Mouse (Mus musculus) G1E (cell line): Measurements from ENCODE around the gene Nectin2. TPM values are rescaled to one million over a fixed set of nuclear protein-coding genes. Genes with fewer than 3 reads are reported as not detected.
"Not testable (repeated sequence)": the region's sequence is repeated elsewhere in the genome, so short reads cannot be mapped to it uniquely, and the experiment has no call there.

Experiments
- ATAC-seq: 2 replicates; pipeline ENCODE4 v1.8.0; 2016; ENCODE audit warnings: mild to moderate bottlenecking; ENCODE audit not compliant: insufficient number of reproducible peaks, poor library complexity, low FRiP score, severe bottlenecking; ENCODE audit errors: extremely low read depth
- DNase-seq: peaks from one replicate; pipeline ENCODE4 v3.0.0; 2012; ENCODE audit warnings: low spot score
- H3K27me3 ChIP-seq: 2 replicates; pipeline ENCODE4 v1.6.1; 2012; ENCODE audit warnings: mild to moderate bottlenecking, low read length, inconsistent platforms; ENCODE audit not compliant: insufficient read depth
- H3K36me3 ChIP-seq: replicated peaks from 2 replicates; pipeline ENCODE3; 2012; ENCODE audit warnings: mild to moderate bottlenecking, inconsistent platforms
- H3K4me1 ChIP-seq: 2 replicates; pipeline ENCODE4 v1.6.1; 2012; ENCODE audit warnings: low read depth, low read length, inconsistent platforms, mixed read lengths; ENCODE audit not compliant: insufficient read depth
- H3K4me3 ChIP-seq: 2 replicates; pipeline ENCODE4 v1.5.1; 2012; ENCODE audit warnings: low read depth, mild to moderate bottlenecking, inconsistent platforms, low read length, moderate library complexity, mixed read lengths
- H3K9me3 ChIP-seq: replicated peaks from 2 replicates; pipeline ENCODE4 v1.6.1; 2012; ENCODE audit warnings: inconsistent platforms
- CTCF ChIP-seq: IDR thresholded peaks from 2 replicates; pipeline ENCODE4 v1.5.1; 2012; ENCODE audit warnings: low read depth, low read length, inconsistent platforms, mixed read lengths
- GATA1 ChIP-seq: IDR thresholded peaks from 2 replicates; pipeline ENCODE4 v1.6.1; 2012; ENCODE audit warnings: borderline replicate concordance, low read length, inconsistent platforms, mixed read lengths
- GATA2 ChIP-seq: IDR thresholded peaks from 2 replicates; pipeline ENCODE4 v1.6.1; 2012; ENCODE audit warnings: low read depth, low read length, inconsistent platforms, borderline replicate concordance
- POLR2AphosphoS5 ChIP-seq: IDR thresholded peaks from 2 replicates; pipeline ENCODE4 v1.6.1; 2012; ENCODE audit warnings: low read depth, low read length, inconsistent platforms; ENCODE audit not compliant: insufficient replicate concordance
- TAL1 ChIP-seq: conservative IDR thresholded peaks from 2 replicates; pipeline ENCODE4 v1.6.1; 2012; ENCODE audit warnings: low read depth, low read length, inconsistent platforms, mixed read lengths
- polyA plus RNA-seq: library from polyadenylated mRNA; stranded (reverse); fragments of >175 nt; gene quantifications from 2 replicates; pipeline ENCODE4 v1.2.3, GENCODE M21; 2012
- total RNA-seq, 2 experiments: library from RNA; stranded (forward) in 1 of 2; stranded (reverse) in 1 of 2; fragments of 200-1000 nt in 1 of 2; fragments of >200 nt in 1 of 2; fragmentation: Nextera tagmentation in 1 of 2; gene quantifications; 2 replicates each; pipeline ENCODE4 v1.2.3; 2014 to 2017

Gene Nectin2
- total and polyA plus RNA-seq, 3 experiments = 9.7 to 34.9 (median 17.2) TPM

DNA sequence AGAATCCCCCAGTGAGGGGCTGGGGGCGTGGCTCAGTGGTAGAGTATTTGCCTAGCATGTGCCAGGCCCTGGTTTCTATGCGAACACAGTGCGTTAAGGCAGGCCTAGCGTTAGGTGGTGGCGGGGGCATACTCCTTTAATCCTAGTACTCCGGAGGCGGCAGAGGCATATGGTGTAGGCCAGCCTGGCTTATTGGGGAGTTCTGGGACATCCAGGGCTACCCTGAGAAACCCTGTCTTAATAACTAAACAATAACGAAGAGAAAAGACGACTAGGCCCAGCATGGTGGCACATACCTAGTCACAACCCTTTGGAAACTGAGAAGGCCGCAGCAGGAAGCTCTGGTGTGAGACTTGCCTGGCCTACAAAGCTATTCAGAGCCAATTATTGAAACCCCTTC is 62.2 kb downstream of the Nectin2 start:
- ATAC-seq = no peak

DNA sequence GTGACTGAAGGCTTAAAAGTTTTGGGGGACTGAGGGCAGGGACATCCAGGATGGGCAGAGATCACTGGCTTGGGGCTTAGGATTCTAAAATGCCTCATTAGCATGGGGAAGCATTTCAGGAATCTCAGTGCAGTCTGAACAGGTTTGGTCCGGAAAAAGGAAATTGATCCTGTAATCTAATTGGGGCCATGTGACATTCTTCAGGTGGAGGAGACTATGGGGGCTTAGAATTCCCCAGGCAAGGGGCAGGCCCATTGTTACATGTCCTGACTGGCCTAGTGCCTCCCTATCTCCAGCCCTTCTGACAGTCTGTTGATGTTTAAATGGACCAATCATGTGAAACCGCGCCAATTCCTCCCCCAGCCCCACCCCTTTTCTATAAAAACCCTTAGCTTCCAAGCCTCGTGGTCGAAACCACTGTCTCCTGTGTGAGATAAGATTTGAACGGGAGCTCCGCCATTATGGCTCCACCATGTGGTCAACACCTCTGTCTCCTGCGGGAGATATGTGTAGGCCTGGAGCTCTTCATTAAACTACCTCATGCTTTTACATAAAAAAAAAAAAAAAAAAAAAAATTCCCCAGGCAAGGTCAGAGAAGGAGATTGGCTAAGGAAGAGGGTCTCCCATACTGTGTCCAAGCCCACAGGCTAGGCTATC is 63.2 kb downstream of the Nectin2 start:
- H3K9me3 ChIP-seq, H3K27me3 ChIP-seq, ATAC-seq, DNase-seq, H3K4me3 ChIP-seq, H3K36me3 ChIP-seq: not testable (repeated sequence)
- H3K4me1 ChIP-seq = peaks cover 32% of the 10 kb centered on the region

More for the DNA sequence above, 62.2 kb downstream of the Nectin2 start:
- Histone ChIP-seq H3K4me3 (no peak overlapping the region), H3K4me1 (peaks cover 43% of the 10 kb centered on the region), H3K27me3 (peaks cover 5% of the 10 kb centered on the region; the same call in 1 of the 2 replicates), H3K36me3 (no peaks in the 10 kb centered on the region), H3K9me3 (no peaks in the 10 kb centered on the region)
- DNase-seq = no peak
- TF ChIP-seq POLR2AphosphoS5 (no peak), TAL1 (no peak), GATA1 (no peak), GATA2 (no peak), CTCF (no peak)

- Histone ChIP-seq H3K36me3 (no peaks in the 10 kb centered on the region), H3K4me1 (peaks cover 28% of the 10 kb centered on the region), H3K9me3 (no peaks in the 10 kb centered on the region), H3K27me3 (peaks cover 5% of the 10 kb centered on the region; the same call in 1 of the 2 replicates), H3K4me3 (no peak overlapping the region)
- DNase-seq (no peak), ATAC-seq (no peak)
- TF ChIP-seq TAL1 (no peak), GATA1 (no peak), POLR2AphosphoS5 (no peak), GATA2 (no peak), CTCF (no peak)
Observed at GRCm38 (mm10) chr7:19686521-19686920, 63.8 kb downstream of the Nectin2 start.

DNA sequence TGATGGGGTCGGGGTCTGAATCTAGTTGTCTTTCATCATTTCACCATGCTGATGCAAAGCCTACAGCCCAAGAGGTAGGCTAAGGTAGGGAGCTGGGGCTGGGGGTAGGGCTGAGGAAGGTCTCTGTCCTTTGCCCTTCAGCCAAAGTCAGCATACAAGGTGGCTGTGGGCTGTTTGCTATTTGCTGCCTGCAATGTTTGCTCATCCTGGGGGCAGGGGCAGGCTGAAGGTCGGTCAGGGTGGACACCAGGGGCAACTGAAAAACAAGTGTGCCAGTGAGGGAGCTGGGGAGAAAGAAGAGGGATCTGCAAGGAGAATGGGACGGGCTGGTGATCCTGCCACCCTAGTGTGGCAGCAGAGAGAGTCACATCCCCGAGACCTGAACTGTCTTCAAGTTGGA is 64.9 kb downstream of the Nectin2 start:
- TF ChIP-seq POLR2AphosphoS5 = no peak
- TF ChIP-seq GATA1 = no peak
- Histone ChIP-seq H3K36me3 (no peaks in the 10 kb centered on the region), H3K27me3 (peaks cover 5% of the 10 kb centered on the region; the same call in 1 of the 2 replicates), H3K9me3 (no peaks in the 10 kb centered on the region), H3K4me1 (peaks cover 23% of the 10 kb centered on the region), H3K4me3 (no peak overlapping the region)
- no peak for DNase-seq
- no peak for ATAC-seq

- H3K36me3 ChIP-seq = no peaks in the 10 kb centered on the region
- no peak for ATAC-seq
- no peak overlapping the region for H3K4me3 ChIP-seq
- H3K27me3 ChIP-seq = peaks cover 5% of the 10 kb centered on the region; the same call in 1 of the 2 replicates
- H3K4me1 ChIP-seq = peaks cover 19% of the 10 kb centered on the region
- no peak for DNase-seq
- TF ChIP-seq GATA1 (no peak), GATA2 (no peak), TAL1 (no peak), CTCF (no peak), POLR2AphosphoS5 (no peak)
- H3K9me3 ChIP-seq = no peaks in the 10 kb centered on the region
Observed at GRCm38 (mm10) chr7:19683771-19684201, 66.5 kb downstream of the Nectin2 start.

GRCm38 (mm10) chr7:19682979-19683378 is 67.3 kb downstream of the Nectin2 start:
- Histone ChIP-seq H3K4me3 (no peak overlapping the region), H3K36me3 (no peaks in the 10 kb centered on the region), H3K27me3 (peaks cover 10% of the 10 kb centered on the region; the same call in 1 of the 2 replicates), H3K4me1 (peaks cover 19% of the 10 kb centered on the region), H3K9me3 (no peaks in the 10 kb centered on the region)
- DNase-seq (no peak), ATAC-seq (no peak)
- TF ChIP-seq TAL1 (no peak), GATA1 (no peak), GATA2 (no peak), POLR2AphosphoS5 (no peak), CTCF (no peak)

- Histone ChIP-seq H3K4me3 (no peak within 1 kb of the TSS), H3K4me1 (peaks cover 17% of the 10 kb centered on the region), H3K36me3 (no peaks in the 10 kb centered on the region), H3K27me3 (peaks cover 10% of the 10 kb centered on the region; the same call in 1 of the 2 replicates), H3K9me3 (no peaks in the 10 kb centered on the region)
- TF ChIP-seq TAL1 (no peak), GATA1 (no peak), POLR2AphosphoS5 (no peak), CTCF (no peak), GATA2 (no peak)
- ATAC-seq (no peak), DNase-seq (no peak)
Observed at GRCm38 (mm10) chr7:19681202-19681694, 69.0 kb downstream of the Nectin2 start, which contains the start of the genes Gm44805 and Apoc4. Gene Gm44805 (minus strand): TSS chr7:19681423. Gene Apoc4 (minus strand): TSS chr7:19681479.
